Mouse (Mus musculus) kidney, adult 2 months (tissue): ENCODE results near the gene Ttll9.

Experiments used
- CTCF ChIP-seq: fragments of 200-500 bp; conservative IDR thresholded peaks from 2 replicates; pipeline ENCODE4 v1.5.1; 2011; ENCODE audit warnings: low read depth, mild to moderate bottlenecking, control low read depth, low read length, moderate library complexity, mixed read lengths; ENCODE audit not compliant: insufficient read depth, insufficient read length
- POLR2A ChIP-seq: fragments of 200-500 bp; IDR thresholded peaks from one replicate; pipeline ENCODE4 v1.6.1; 2011; ENCODE audit warnings: low read depth, low read length, control low read depth

DNA sequence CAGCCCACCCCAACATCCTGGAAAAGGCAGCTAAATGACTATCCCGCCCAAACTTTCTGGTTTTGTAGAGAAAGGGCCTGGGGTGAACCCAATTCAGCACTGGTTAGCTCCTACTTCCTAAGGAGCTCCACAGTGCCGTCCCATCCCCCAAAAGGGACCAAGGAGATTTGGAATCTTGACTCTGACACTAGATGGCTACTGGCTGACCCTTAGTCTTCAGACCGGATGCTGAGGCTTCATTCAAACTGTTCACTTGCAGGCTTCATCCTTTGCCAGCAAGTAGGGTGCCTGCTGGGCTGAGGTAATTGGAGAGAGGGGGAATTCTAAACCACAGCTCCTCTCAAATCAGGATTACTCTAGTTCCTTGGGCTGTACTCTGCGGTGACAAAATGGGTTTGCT lies 70.7 kb downstream of the Ttll9 start:
- no peak for TF ChIP-seq CTCF
- TF ChIP-seq POLR2A = no peak
